Mouse (Mus musculus) hindbrain, embryonic 13.5 days (tissue): Measurements from ENCODE around the gene Grap. TPM values are rescaled to one million over a fixed set of nuclear protein-coding genes. Genes with fewer than 3 reads are reported as not detected.
A peak's percentile ranks its signal among the peaks of the same experiment; 100 is the strongest.

Source experiments
- ATAC-seq: fragments of 200-750 bp; cut with Nextera tagmentation; 2 replicates; pipeline ENCODE4 v1.8.0; 2017; ENCODE audit warnings: moderate TSS enrichment; ENCODE audit not compliant: low FRiP score
- H3K27ac ChIP-seq: fragments of 300-500 bp; sonication (generic); 2 replicates; pipeline ENCODE4 v1.5.1; 2015; ENCODE audit warnings: inconsistent platforms, mild to moderate bottlenecking, moderate library complexity
- H3K27me3 ChIP-seq: fragments of 300-500 bp; sonication (generic); 2 replicates; pipeline ENCODE4 v1.6.1; 2015; ENCODE audit warnings: mild to moderate bottlenecking, inconsistent platforms
- H3K36me3 ChIP-seq: fragments of 300-500 bp; sonication (generic); 2 replicates; pipeline ENCODE4 v1.6.1; 2015; ENCODE audit warnings: mild to moderate bottlenecking, inconsistent platforms
- H3K4me1 ChIP-seq: fragments of 300-500 bp; sonication (generic); replicated peaks from 2 replicates; pipeline ENCODE4 v1.6.1; 2015; ENCODE audit warnings: inconsistent platforms
- H3K4me2 ChIP-seq: fragments of 300-500 bp; sonication (generic); 2 replicates; pipeline ENCODE4 v1.6.1; 2015; ENCODE audit warnings: inconsistent platforms, mild to moderate bottlenecking, moderate library complexity
- H3K4me3 ChIP-seq: fragments of 300-500 bp; sonication (generic); 2 replicates; pipeline ENCODE4 v1.5.1; 2015; ENCODE audit warnings: mild to moderate bottlenecking, inconsistent platforms
- H3K9ac ChIP-seq: fragments of 300-500 bp; sonication (generic); 2 replicates; pipeline ENCODE4 v1.6.1; 2015; ENCODE audit warnings: mild to moderate bottlenecking, inconsistent platforms
- H3K9me3 ChIP-seq: fragments of 300-500 bp; sonication (generic); 2 replicates; pipeline ENCODE4 v1.6.1; 2016; ENCODE audit warnings: inconsistent platforms
- WGBS: fragments of 180-500 bp; shearing (Covaris S2); methylation state at CpG from one replicate; pipeline ENCODE4 v1.1.7; 2015; 5-methylcytosine and 5-hydroxymethylcytosine counted together
- polyA plus RNA-seq: library from polyadenylated mRNA; unstranded; fragments of >200 nt; fragmentation: Nextera tagmentation; extraction: Ambion mirVana; gene quantifications from 2 replicates; pipeline ENCODE4 v1.2.1, GENCODE M21; 2015

Gene Grap
- 10.2 and 11.0 TPM in 2 replicates for polyA plus RNA-seq

- Histone ChIP-seq H3K27ac (no peak within 1 kb of the TSS), H3K4me3 (no peak within 1 kb of the TSS; the same call in 1 of the 2 replicates), H3K9ac (no peak within 1 kb of the TSS), H3K4me1 (no peaks in the 10 kb centered on the region), H3K27me3 (no peaks in the 10 kb centered on the region), H3K4me2 (no peak within 1 kb of the TSS), H3K9me3 (no peaks in the 10 kb centered on the region), H3K36me3 (no peaks in the 10 kb centered on the region)
- ATAC-seq = no peak
- 73% methylated on average over 10 of the region's 10 CpGs for WGBS
Observed at GRCm38 (mm10) chr11:61652686-61653447, at the start of gene Grap. Grap (plus strand) TSS chr11:61653265.

GRCm38 (mm10) chr11:61608072-61608471 lies 45.0 kb upstream of the Grap start:
- Histone ChIP-seq H3K27ac (no peak overlapping the region), H3K27me3 (no peaks in the 10 kb centered on the region), H3K4me1 (no peaks in the 10 kb centered on the region), H3K4me3 (no peak overlapping the region), H3K9ac (no peak overlapping the region), H3K4me2 (no peak overlapping the region), H3K36me3 (no peaks in the 10 kb centered on the region), H3K9me3 (peaks cover 10% of the 10 kb centered on the region; the same call in 1 of the 2 replicates)
- 83% methylated on average over 4 of the region's 4 CpGs for WGBS
- no peak for ATAC-seq

- peaks cover 9% of the 10 kb centered on the region for H3K4me1 ChIP-seq
- WGBS = 90% methylated on average over 3 of the region's 3 CpGs
- 0 out of 2 replicates have a peak, but pooled peaks cover 6% of the 10 kb centered on the region for H3K27me3 ChIP-seq
Observed at GRCm38 (mm10) chr11:61611197-61611596, 41.9 kb upstream of the Grap start.

GRCm38 (mm10) chr11:61612116-61612635 lies 40.9 kb upstream of the Grap start:
- Histone ChIP-seq H3K27ac (no peak overlapping the region), H3K4me1 (peaks cover 12% of the 10 kb centered on the region), H3K4me3 (no peak overlapping the region), H3K9ac (no peak overlapping the region), H3K4me2 (no peak overlapping the region), H3K27me3 (0 out of 2 replicates have a peak, but pooled peaks cover 11% of the 10 kb centered on the region), H3K9me3 (peaks cover under 1% of the 10 kb centered on the region; the same call in 1 of the 2 replicates), H3K36me3 (no peaks in the 10 kb centered on the region)
- ATAC-seq = no peak
- 90% methylated on average over 4 of the region's 4 CpGs for WGBS

More at GRCm38 (mm10) chr11:61611197-61611596, 41.9 kb upstream of the Grap start:
- Histone ChIP-seq H3K4me2 (no peak overlapping the region), H3K4me3 (no peak overlapping the region), H3K9me3 (peaks cover 10% of the 10 kb centered on the region; the same call in 1 of the 2 replicates), H3K36me3 (no peaks in the 10 kb centered on the region), H3K9ac (no peak overlapping the region), H3K27ac (no peak overlapping the region)
- no peak for ATAC-seq

- Histone ChIP-seq H3K36me3 (no peaks in the 10 kb centered on the region), H3K4me2 (no peak overlapping the region), H3K4me3 (no peak overlapping the region), H3K9me3 (no peaks in the 10 kb centered on the region; the same call in 1 of the 2 replicates), H3K27ac (no peak overlapping the region), H3K4me1 (peaks cover 12% of the 10 kb centered on the region), H3K27me3 (0 out of 2 replicates have a peak, but pooled peaks cover 11% of the 10 kb centered on the region), H3K9ac (no peak overlapping the region)
- ATAC-seq = no peak
- WGBS = 81% methylated on average over 5 of the region's 5 CpGs
Observed at GRCm38 (mm10) chr11:61614401-61614800, 38.7 kb upstream of the Grap start.

GRCm38 (mm10) chr11:61615686-61616522 lies 37.2 kb upstream of the Grap start:
- 20% methylated on average over 20 of the region's 22 CpGs for WGBS
- Histone ChIP-seq H3K9me3 (no peaks in the 10 kb centered on the region), H3K4me3 (peak overlapping the region; percentile 16), H3K9ac (peak overlapping the region; percentile 59; the same call in 1 of the 2 replicates), H3K27ac (no peak overlapping the region), H3K4me1 (peaks cover 22% of the 10 kb centered on the region), H3K4me2 (peak overlapping the region; percentile 47), H3K27me3 (0 out of 2 replicates have a peak, but pooled peaks cover 11% of the 10 kb centered on the region), H3K36me3 (no peaks in the 10 kb centered on the region)
- no peak for ATAC-seq

GRCm38 (mm10) chr11:61616523-61617292 lies 36.4 kb upstream of the Grap start:
- WGBS = 50% methylated on average over 9 of the region's 9 CpGs
- no peak overlapping the region for H3K4me3 ChIP-seq
- ATAC-seq = no peak
- no peaks in the 10 kb centered on the region for H3K9me3 ChIP-seq
- H3K9ac ChIP-seq = no peak overlapping the region
- no peaks in the 10 kb centered on the region for H3K36me3 ChIP-seq
- H3K27me3 ChIP-seq = 0 out of 2 replicates have a peak, but pooled peaks cover 11% of the 10 kb centered on the region
- no peak overlapping the region for H3K27ac ChIP-seq
- H3K4me1 ChIP-seq = peaks cover 22% of the 10 kb centered on the region
- no peak overlapping the region for H3K4me2 ChIP-seq

GRCm38 (mm10) chr11:61617293-61617975 lies 35.6 kb upstream of the Grap start:
- no peak for ATAC-seq
- H3K27ac ChIP-seq = no peak overlapping the region
- H3K9ac ChIP-seq = no peak overlapping the region
- WGBS = 81% methylated on average over 7 of the region's 7 CpGs
- no peaks in the 10 kb centered on the region for H3K9me3 ChIP-seq
- H3K4me1 ChIP-seq = peaks cover 22% of the 10 kb centered on the region
- no peaks in the 10 kb centered on the region for H3K36me3 ChIP-seq
- H3K27me3 ChIP-seq = 0 out of 2 replicates have a peak, but pooled peaks cover 11% of the 10 kb centered on the region
- no peak overlapping the region for H3K4me3 ChIP-seq
- no peak overlapping the region for H3K4me2 ChIP-seq

GRCm38 (mm10) chr11:61618131-61618530 lies 34.9 kb upstream of the Grap start:
- H3K9ac ChIP-seq = no peak overlapping the region
- H3K4me1 ChIP-seq = peaks cover 22% of the 10 kb centered on the region
- ATAC-seq = no peak
- no peaks in the 10 kb centered on the region for H3K36me3 ChIP-seq
- WGBS = 93% methylated on average over 8 of the region's 8 CpGs
- no peak overlapping the region for H3K4me2 ChIP-seq
- 0 out of 2 replicates have a peak, but pooled peaks cover 2% of the 10 kb centered on the region for H3K9me3 ChIP-seq
- 0 out of 2 replicates have a peak, but pooled peaks cover 11% of the 10 kb centered on the region for H3K27me3 ChIP-seq
- no peak overlapping the region for H3K27ac ChIP-seq
- no peak overlapping the region for H3K4me3 ChIP-seq

- Histone ChIP-seq H3K27ac (no peak overlapping the region), H3K9ac (no peak overlapping the region), H3K27me3 (0 out of 2 replicates have a peak, but pooled peaks cover 11% of the 10 kb centered on the region), H3K4me3 (no peak overlapping the region), H3K4me1 (peaks cover 22% of the 10 kb centered on the region), H3K9me3 (0 out of 2 replicates have a peak, but pooled peaks cover 4% of the 10 kb centered on the region), H3K36me3 (no peaks in the 10 kb centered on the region), H3K4me2 (no peak overlapping the region)
- no peak for ATAC-seq
- WGBS = 84% methylated on average over 7 of the region's 8 CpGs
Observed at GRCm38 (mm10) chr11:61618571-61618970, 34.5 kb upstream of the Grap start.

- H3K9ac ChIP-seq = peak overlapping the region; percentile 9; the same call in 1 of the 2 replicates
- no peak for ATAC-seq
- 0 out of 2 replicates have a peak overlapping the region, but pooled peaks have one; percentile 18 for H3K27ac ChIP-seq
- H3K4me3 ChIP-seq = peak overlapping the region; percentile 38
- WGBS = 11% methylated on average over 6 of the region's 6 CpGs
- 0 out of 2 replicates have a peak, but pooled peaks cover 4% of the 10 kb centered on the region for H3K9me3 ChIP-seq
- no peaks in the 10 kb centered on the region for H3K36me3 ChIP-seq
- H3K27me3 ChIP-seq = 0 out of 2 replicates have a peak, but pooled peaks cover 11% of the 10 kb centered on the region
- peaks cover 22% of the 10 kb centered on the region for H3K4me1 ChIP-seq
- H3K4me2 ChIP-seq = peak overlapping the region; percentile 60
Observed at GRCm38 (mm10) chr11:61619356-61619755, 33.7 kb upstream of the Grap start.
